Mouse (Mus musculus) ES-Bruce4 (cell line): ENCODE measurements around the gene Galns.

Source experiments
- CTCF ChIP-seq: IDR thresholded peaks from one replicate; pipeline ENCODE4 v1.8.1; 2011; ENCODE audit warnings: low read depth, low read length
- EP300 ChIP-seq: IDR thresholded peaks from 2 replicates; pipeline ENCODE4 v1.6.1; 2011; ENCODE audit warnings: low read depth, low read length; ENCODE audit not compliant: insufficient read depth

GRCm38 (mm10) chr8:122574667-122575251, 36.5 kb downstream of the Galns start:
- no peak for TF ChIP-seq CTCF
- peak; percentile 64; the same call in 1 of the 2 replicates for TF ChIP-seq EP300
